Mouse (Mus musculus) induced T-regulatory cell, adult 2 months (primary cell): ENCODE measurements around the gene Slain2.

Source experiments
- DNase-seq: peaks from one replicate; pipeline ENCODE4 v3.0.0-alpha.2; 2012; ENCODE audit warnings: low read depth

The Slain2 gene

DNA sequence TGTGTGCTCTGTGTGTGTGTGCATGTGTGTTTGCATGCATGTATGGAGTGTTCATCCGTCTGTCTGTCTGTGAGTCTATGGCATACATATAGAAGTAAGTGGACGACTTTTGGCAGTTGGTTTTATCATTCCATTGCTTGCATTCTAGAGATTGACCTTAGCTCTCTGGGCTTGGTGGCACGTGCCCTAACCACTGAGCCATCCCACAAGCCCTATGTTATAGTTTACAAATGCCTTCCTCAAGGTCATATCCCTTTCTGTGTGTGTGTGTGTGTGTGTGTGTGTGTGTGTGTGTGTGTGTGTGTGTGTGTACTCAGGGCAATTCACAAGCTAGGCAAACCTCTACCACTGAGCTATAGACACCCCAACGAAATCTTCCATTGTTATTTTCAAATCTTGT lies 12.2 kb upstream of the Slain2 start:
- no peak for DNase-seq

DNA sequence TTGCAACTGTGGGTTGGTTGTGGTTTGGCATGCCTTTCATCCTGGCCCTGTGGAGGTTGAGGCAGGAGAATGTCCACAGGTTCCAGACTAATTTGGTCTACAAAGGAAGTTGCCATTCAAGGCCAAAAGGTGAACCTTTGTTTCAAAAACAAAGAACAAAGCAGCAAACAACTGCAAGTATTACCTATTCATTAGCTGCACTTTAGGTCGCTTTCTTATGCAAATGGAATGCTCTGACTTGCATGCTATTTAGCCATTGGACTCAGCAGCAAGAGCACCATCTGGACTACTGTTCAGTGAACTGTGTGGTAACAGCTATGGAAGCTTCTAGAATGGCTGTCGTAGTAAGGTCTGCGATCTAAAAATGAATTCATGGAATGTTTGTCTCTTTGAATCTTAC lies 11.8 kb upstream of the Slain2 start:
- DNase-seq = no peak

DNA sequence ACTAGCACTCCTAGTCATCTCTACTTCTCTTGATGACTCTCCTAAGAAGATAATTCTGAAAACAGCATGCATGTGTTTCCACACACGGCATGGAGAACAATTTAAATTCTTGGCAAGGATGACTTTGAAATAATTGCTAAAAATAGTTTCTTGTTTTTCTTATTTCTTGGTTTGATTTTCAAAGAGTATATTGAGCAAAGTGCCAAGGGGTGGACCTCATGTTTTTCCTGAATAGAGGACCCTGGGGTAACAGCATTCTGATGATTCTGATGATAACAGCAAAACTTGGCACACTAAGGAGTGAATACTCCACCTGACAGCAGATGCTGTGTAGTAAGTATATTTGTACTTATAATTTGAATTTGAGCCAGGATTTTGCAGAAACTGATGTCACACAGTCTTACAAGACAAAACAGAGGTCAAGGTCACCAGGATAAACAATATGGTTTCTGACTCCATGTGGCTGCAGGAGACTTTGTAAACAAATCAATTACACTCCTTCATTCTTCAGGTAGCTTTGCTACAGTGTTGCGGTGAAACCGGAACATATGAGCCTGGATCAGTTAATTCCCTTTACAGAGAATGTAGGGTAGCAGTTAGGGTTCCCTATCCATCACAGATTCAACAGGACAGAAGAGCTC lies 11.1 kb upstream of the Slain2 start:
- no peak for DNase-seq

DNA sequence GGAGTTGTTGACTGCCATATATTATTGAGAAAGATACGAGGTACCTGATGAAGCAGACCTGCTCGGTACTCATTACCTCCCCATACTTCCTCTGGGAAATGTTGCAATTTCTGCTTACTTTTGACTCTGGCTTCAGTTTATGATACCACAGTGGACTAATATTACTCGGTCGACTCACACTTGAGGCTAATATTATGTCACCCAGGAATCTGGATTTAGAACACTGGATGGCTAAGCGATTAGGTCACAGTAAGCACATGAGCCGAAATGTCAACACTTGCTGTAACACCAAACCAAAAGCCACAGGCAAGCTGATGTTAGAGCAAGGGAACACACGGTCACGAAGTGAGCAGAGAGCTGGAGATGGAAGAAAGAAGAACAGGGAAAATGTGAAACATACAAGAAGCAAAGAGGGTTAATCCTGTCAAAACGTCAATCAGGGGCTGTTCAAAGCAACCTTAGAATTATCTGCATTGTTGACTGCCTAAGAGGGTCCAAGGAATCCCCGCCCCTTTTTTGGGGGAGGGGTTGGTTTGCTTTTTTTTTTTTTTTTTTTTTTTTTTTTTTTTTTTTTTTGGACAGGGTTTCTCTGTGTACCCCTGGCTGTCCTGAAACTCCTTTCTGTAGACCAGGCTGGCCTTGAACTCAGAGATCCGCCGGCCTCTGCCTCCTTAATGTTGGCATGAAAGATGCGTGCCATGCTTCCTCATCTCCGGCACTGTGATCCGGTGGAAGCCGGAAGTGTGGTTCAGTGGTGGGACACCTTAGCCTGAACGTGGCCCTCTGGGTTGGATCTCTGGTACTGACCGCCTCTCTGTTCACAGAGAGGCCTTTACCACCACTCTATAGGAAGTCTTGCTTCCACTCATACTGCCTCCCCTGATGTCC lies 9.0 kb upstream of the Slain2 start:
- no peak for DNase-seq

DNA sequence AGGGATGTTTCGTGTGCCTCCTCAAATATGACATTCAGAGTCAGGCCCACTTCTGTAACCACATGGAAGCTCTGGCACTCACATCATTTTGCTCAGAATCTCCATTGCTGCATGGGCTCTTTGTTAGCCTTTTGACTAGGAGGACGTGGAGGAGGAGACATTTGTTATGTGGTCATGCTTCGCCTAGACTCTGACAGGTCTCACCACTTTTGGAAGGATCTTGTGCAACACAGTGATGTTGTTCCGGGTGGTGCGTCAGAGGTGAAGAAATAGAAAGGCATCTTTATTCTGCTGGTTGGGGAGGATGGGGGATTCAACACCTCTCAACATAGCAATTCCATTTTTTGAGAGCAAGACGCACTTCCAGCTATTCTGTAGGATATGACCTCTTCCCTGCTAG lies 6.7 kb upstream of the Slain2 start:
- no peak for DNase-seq

DNA sequence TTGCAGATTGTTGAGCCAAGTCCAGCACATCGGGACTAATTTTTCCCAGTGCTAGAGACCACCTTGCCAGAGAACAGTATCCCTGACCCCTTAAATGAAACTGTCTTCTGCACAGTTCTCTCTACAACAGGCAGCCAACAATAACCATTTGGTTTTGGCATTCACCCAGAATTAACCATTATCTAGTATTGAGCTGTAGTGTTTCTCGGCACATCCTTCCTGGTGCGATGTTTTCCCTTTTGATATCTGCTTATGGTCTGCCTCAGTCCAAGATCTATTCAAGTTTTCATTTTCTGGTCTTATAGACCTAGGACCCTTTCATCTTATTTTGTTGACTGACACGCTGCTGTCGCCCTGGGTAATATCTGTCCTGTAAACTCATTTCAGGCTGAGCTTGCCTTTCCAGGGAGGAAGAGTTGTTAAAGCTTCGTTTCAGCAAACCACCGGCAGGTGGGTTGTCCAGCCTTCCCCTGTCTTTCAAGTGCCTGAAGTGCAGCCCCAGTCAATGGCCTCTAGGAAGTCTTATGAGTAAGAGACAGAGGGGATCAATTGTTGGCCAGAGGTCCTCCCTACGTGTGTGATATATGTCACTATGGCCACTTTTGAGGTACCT lies 5.7 kb upstream of the Slain2 start:
- DNase-seq = no peak

DNA sequence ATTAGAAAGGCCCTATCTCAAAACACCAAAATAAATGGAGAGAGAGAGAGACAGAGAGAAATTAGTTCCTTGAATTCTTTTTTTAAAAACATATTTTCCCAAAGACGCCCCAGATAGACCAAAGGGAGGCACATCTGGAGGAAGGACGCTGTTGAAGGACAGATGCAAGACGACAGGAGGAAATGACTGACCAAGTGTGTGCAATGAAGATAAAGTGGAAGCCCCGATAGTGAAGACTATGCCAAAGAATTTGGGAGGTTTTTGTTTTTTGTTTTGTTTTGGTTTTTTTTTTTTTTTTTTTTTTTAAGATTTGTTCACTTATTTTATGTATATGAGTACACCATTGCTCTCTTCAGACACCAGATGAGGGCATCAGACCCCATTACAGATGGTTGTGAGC lies 4.7 kb upstream of the Slain2 start:
- DNase-seq = no peak

DNA sequence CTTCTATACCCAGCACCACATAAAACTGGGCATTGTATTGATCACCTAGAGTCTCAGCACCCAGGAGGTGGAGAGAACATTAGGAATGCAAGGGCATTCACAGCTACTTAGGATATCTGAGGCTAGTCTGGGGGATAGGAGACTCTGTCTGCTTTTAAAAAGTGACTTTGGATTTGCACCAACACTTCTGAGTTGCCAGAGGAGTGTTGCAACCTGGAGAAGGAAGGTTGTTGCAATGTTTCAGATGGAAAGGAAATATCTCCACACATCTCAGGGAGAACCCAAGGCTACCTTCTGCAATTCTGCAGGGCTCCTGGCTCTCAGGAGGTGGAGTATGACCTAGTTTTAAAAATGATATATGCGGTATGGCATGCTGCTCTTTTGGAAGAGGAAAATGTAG lies 3.7 kb upstream of the Slain2 start:
- DNase-seq = no peak

DNA sequence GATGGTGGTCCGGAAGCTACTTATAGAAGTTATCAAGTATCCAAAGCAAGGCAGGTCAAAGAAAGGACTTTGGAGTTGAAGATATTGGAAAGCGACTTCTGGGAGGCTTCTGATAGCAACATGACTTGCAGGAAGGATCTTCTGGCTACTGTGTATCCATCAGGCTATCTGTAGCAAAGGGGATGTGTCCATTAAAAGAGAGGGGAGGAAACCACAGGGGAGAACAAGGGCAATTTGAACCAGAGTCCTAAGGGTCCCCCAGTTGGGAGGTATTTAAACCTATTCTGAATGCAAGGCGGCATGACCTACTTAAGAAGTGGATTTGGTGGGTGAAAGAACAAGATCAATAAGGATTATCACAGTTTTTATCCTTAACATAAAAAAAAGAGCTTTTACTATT lies 2.8 kb upstream of the Slain2 start:
- DNase-seq = no peak

DNA sequence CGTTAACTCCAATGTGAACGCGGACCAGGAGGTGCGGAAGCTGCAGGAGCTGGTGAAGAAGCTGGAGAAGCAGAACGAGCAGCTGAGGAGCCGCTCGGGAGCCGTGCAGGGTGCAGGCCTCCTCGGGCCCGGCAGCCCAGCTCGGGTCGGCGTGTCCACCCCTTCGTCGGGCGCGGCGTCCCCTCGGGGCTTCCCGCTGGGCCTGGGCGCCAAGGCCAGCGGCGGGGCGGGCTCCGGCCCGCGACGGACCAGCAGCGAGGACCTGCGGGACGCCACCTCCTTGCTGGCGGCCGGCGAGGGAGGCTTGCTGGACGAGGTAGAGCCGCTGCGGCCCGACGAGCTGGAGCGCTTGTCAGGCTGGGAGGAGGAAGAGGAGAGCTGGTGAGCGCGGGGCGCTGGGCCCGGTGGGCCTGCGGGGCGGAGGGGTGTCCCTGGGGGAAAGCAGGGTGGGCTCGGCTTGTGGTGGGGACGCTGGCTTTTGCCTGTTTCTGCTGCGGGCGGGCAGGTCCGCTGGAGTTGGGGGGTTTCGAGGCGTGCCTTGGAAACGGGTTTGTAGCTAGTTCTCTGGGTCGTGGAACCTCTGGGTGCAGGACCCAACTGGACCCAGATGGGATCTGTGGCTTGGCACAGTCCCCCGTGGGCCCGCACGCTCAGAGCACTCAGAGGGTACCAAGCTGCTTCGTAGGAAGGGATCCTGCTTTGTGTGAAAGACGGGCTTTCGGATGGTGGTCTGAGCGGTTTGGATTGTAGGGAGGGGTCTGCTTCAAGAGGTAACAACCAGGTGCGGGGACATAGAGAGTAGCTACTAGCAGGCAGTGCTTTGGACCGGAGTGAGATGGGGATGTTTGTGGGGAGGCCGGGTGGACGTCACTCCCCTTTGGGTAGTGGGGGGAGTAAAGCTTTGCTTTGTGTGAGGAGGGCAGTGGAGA lies 793 bp downstream of the Slain2 start:
- peak; percentile 46 for DNase-seq

DNA sequence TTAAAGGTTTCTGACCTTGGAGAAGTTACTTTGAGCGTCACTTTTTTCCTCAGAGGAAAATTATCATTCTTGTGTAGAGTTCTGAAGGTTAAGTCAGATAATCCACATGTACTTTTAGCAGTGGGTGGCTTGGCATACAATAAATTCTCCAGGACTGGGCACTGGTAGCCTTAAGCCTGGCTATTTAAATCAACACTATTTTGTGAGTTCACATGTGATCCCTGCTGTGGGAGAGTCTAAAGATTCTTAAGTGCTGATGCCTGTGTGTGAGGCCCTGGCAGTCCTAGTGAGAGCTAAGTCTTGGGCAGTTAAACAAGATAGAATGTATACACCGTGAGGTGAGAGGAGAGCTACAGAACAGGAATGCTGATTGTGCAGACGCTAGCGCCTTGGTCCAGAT lies 1.9 kb downstream of the Slain2 start:
- peak; percentile 31 for DNase-seq

DNA sequence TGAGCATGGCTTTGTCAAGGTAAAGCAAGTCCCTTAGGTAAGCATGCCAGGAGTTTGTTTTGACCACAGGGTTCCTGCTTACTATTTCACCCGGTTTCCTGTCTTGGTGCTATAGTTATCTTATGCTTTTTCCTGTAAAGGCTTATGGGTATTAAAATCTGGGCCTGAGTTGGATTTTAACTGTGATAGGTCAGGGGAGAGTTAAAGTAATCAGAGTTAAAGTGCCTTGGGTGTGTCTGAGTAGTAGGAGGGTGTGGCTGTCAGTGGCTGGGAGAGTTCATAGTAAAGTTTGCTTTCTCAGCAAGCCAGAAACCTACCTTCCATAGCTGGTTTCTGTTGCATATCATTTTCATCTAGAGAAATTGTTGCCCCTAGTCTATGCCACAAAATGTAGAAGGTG lies 2.7 kb downstream of the Slain2 start:
- peak; percentile 71 for DNase-seq

DNA sequence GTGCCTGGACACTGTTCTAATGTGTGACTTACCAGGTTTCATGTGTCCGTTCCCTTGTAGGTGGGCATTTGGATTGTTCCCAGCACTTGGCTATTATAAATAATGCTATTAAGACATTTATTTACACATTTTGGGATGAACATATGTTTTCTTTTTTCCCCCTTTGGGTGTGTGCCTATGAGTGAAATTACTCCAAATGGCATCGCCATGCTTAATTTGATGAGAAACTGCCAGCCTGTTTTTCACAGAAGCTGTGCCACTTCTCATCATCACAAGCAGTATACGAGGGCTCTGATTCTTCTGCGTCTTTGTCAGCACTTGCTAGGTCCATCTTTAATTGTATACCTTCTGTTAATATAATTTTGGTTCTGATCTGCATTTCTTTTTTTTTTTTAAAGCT lies 6.3 kb downstream of the Slain2 start:
- DNase-seq = no peak

DNA sequence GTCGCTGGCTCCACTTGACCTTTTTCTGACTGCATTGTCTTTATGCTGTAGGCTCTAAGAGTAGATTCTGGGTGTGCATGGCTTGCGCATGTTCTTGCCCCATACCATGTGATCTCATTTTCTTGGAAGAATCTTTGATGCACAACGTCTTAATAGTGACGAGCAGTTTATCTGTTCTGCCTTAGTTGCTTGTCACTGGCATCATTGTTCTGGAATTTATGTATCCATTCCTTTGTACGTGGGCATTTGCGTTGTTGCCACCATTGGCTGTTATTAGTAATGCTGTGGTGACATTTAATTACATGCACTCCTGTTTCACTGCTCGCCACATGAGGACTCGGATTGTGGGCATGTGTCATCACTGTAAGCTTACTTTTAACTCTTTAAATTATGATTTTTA lies 7.1 kb downstream of the Slain2 start:
- DNase-seq = no peak

DNA sequence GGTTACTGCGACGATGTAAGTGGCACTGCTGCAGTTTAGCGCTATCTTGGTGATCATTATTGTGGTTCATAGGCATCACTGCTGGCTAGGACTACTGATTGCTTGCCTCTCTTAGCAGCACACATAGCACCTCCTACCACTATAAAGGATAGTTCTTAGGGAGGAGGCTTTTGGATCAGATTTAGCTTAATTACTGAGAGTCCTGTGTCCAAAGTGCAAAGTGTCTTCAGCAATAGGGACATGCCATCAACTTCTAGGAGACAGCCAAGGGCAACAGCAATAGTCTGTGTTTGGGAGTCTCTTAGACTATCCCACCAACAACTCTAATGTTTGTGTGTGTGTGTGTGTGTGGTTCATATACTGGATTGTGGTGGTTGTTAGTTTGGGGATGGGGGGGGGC lies 8.7 kb downstream of the Slain2 start:
- DNase-seq = no peak

DNA sequence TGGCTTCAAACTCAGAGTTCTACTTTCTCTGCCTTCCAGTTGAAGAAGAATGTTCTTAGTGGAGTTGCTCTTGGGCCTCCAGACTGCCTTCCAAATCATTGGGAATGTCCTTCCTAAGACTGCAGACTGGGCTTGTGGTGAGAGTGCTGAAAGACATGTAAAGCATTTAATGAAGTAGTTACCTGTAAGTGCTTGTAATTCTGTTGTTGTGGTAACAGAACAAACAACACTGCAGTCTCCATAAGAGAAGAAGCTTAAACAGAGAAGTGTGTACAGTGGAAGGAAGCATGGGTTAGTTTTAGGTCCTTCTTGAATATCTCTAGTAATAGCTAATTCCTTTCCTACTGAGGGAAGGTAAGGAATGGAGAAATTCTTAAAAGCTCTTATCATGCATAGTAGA lies 13.0 kb downstream of the Slain2 start:
- no peak for DNase-seq

DNA sequence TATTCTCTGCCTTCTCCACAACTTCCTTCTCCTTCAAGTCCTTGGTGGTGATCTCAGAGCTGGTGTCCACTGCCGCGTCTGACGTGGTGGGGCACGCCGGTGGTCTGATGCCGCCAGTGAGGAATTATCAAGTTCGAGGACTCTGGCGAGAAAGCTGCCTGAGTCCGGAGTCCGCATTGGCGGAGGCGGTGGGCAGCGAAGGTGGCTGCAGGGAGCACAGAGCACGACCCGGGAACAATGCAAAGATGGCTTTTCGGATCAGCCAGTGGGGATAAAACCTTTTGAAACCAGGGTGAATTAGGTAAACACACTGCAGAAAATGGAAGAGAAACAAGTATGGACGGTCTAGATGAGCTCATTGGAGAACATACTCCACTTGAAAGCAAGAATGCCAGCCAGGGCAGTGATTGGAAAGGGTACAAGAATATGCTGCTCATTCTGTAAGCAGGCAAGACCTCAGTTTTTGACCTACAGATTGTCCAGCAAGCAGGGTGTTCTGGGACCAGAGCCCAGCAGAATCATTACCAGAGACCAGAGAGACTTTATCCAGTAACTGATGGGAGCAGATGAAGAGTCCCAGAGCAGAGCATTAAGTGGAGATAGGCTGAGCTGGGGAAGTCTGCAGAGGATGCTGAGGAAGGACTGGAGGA lies 19.0 kb downstream of the Slain2 start:
- no peak for DNase-seq

DNA sequence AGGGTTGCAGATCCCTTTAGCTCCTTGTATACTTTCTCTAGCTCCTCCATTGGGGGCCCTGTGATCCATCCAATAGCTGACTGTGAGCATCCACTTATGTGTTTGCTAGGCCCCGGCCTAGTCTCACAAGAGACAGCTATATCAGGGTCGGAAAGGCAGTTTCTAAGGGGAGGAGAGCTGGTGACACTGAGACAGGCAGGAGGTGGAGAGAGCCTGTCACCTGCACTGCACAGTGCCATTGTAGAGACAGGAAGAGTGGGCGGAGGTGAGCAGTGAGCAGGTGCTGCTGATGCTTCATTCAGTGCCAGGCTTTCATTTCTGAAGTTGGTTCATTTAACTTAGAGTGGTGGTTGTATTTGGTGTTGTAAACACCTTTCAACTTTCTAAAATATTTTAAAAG lies 24.3 kb downstream of the Slain2 start:
- DNase-seq = peak; percentile 72

DNA sequence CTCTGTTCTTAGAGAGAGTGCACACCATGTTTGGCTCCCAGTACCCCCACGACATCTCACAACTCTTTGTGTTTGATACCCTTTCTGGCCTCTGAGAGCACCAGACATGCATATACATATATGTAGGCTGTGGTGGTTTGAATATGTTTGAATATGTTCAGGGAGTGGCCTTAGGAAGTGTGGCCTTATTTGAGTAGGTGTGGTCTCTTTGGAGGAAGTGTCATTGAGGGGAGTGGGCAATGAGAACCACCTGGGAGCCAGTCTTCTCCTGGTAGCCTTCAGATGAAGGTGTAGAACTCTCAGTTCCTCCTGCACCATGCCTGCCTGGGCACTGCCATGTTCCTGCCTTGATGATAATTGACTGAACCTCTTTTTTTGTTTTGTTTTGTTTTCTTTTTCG lies 25.2 kb downstream of the Slain2 start:
- peak; percentile 16 for DNase-seq

DNA sequence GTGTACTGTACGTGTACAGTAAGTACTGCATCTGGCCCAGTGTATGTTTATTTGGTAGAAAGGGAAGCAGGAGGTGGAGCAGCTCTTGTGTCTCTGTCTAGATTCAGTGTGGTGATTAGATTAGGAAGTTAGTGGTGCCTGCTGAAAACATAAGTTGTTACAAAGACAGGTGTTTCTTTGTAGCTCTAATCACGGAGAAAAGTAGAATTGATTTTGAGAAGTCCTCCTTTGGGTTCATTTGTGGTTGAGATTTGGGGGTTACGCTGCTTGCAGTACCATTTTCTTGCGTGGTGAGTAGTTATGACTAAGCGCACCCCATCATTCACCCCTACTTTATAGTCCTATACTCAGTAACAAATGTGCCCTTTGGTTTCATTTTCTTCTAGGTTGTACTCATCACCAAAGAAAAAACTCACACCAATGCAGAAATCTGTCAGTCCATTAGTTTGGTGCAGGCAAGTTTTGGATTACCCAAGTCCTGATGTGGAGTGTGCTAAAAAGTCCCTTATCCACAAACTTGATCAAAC lies 26.9 kb downstream of the Slain2 start:
- DNase-seq = peak; percentile 76

DNA sequence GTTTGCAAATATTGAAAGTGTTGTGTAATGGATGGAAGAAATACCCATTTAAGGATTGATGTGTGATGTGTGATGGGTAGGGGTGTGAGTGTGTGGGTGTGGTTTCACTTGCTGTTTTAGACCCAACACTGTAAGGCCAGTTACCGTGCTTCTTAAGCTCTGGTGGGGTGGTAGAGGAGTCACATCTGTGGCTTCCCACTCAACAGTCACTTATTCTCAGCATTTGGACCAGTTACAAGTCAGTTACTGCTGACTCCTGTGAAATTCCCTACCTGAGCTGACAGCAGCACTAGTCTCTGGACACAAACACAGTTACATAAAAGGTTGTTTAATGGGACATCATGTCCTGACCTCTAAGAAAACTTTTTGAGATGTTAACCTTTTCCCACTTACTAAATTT lies 34.0 kb downstream of the Slain2 start:
- DNase-seq = peak; percentile 20
